Mouse (Mus musculus): Measurements from ENCODE around the gene Mtg1.

Gene Mtg1

DNA sequence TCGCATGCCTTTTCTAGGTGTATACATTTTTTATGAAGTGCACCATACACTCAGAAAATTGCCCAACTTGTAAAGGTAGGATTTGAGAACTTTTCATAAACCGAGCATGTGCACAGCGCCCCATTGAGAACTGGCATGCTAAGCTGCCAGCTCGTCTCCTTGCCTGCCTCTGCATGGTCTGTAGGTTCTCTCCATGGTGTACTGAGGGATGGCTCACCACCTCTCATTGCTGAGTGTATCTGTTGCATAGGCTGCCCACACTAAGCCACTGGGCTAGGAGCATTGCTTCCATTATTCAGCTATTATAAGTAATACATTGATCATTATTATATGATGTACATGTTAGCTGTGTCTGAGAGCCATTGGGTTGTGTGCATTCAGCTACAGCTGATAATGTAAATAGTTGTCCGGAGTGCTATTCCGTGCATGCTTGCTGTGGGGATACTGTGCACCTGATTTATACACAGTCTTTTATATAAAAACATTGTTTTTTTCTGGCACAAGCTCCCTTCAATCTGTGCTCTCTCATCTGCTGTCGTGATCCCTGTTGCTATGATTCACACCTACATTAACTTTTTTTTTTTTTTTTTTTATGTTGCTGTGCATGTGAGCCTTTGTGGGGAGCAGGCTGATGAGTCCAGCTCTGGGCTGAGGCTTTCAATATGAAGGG, 50.5 kb downstream of the Mtg1 start:
- no peak for DNase-seq (ENCODE audit: extremely low read depth, low read depth)

DNA sequence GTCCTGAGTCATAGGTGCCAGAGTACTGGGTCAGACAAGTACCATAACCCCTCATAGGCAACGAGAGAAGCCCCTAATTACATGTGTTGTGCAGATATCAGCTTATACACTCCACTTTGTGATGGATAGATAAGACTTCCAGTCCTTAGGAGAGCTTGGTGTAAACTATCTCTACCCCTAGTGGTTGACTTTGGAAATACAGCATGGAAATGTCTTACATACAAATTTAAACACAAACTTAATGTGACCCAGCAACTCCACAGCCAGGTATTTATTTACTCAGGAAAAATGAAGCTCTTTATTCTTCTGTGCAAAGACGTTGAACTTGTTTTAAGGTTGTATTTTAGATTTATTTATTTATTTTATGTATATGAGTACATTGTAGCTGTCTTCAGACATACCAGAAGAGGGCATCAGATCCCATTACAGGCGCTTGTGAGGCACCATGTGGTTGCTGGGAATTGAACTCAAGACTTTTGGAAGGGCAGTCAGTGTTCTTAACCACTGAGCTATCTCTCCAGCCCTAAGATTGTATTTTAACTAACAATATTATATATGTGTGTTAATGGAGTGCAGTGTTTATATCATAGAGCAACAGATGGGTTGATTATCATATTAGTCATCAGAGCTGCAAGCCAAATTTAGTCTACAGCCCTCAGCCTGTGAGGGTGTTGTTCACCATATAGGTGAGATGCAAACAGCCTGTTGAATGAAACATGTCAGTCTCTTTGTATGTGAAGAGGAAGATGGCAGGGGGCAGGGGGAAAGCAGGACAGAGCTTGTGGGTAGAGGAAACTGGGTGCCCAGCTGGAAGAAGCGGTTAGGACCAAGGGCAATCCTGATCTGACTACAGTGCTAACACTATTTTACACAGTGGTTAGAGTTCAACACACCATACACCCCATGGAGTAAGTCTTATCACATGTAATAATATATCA, 51.3 kb downstream of the Mtg1 start:
- DNase-seq (ENCODE audit: extremely low read depth, low read depth) = no peak

DNA sequence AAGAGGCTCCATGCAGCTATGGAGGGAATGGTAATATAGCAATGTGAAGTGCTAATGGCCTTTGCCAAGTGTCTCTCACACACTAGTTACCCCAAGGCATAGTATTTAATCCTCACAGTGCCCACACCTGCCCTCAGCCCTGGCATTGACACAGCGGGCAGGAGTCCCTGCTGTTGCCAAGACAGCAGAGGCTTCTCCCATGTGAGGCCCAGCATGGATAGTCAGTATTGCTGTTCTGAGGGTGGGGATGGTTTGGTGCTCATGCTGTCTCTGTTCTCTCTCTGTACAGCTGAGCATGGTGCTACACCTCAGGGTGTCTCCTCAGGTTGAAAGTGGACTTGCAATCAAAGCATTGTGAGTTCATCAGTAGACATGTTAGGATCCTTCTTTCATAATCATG, 53.1 kb downstream of the Mtg1 start:
- no peak for DNase-seq (ENCODE audit: extremely low read depth, low read depth)

DNA sequence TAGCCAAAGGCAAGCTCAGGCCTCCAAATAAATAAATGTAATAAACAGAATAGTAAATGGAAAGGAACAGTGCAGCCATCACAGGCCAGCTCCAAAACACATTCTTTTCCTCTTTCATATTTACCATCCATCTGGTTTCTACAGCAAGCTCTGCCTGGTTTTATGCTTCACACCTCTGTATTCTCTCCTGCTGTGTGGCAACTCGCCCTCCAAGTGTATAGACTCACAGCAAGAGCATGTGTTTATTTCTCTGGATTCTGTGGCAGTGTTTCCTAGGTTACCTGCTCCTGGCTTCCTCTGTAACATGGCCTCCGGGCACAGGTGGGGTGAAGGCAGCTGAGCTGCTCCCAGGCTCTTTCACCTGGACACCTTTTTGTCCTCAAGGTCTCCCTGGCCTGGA, 55.1 kb downstream of the Mtg1 start:
- DNase-seq (ENCODE audit: extremely low read depth, low read depth) = no peak

DNA sequence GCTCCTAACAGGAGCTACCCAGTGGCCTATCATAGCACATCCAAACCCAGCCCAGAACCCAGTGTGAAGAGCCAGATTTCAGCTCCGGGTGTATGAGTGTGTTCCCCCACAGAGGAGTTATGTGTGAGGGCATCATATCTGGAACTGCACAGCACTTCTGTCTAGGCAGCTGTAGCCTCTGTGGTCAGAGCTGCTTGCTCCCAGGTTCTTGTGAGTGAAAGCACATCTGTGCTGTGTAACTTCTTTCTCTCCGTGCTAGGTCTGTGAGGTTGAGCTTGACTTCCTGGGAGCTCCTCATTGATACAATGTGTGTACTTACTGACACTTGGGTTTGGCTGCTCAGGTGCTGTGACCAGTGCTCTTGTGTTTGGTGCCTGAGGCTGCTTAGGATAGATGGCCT, 55.5 kb downstream of the Mtg1 start:
- no peak for DNase-seq (ENCODE audit: extremely low read depth, low read depth)

DNA sequence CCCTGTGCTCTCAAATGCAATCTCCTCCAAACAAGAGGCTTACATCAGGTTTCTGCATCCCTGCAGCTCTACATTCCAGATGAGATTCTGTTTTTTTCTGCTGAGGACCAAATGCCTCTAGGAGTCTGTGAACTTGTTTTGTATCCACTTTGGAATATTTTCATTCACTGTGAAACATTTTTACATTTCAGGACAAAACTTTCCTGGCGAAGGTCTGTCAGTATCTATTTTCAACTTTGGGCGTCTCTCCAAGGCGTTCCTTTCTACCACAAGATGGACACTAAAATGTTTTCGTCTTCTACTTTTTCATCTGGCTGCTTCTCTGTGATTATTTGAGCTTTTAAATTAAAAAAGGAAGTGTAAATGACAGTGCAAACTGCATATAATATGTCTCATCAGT, 56.7 kb downstream of the Mtg1 start:
- DNase-seq (ENCODE audit: extremely low read depth, low read depth) = no peak

DNA sequence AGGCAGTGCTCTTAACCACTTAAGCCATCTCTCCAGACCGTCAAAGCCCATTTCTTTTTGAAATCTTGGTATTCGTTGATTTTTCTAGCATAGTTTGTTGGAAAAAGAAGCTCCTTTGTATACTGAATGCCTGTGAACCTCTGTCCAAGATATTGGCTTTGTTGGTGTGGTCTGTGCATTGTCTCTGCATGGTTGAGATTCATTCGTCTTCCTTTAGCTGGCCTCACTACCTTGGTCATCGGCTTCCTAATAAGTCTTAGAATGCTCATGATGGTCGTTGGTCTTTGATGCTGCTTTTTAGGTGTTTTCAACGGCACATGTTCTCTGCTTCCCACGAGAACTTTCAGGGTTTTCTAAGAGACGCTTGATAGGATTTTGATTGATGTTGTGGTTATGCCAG, 58.6 kb downstream of the Mtg1 start:
- no peak for DNase-seq (ENCODE audit: extremely low read depth, low read depth)
